Mouse (Mus musculus) heart, embryonic 15.5 days (tissue): ENCODE data around the gene Sept11. TPM values are rescaled to one million over a fixed set of nuclear protein-coding genes. Genes with fewer than 3 reads are reported as not detected.

Experiments
- ATAC-seq: fragments of 200-750 bp; cut with Nextera tagmentation; replicated peaks from 2 replicates; pipeline ENCODE4 v1.8.0; 2017; ENCODE audit warnings: low read depth, moderate TSS enrichment; ENCODE audit not compliant: insufficient number of reproducible peaks, insufficient read depth, low FRiP score
- H3K27ac ChIP-seq: fragments of 300-500 bp; sonication (generic); 2 replicates; pipeline ENCODE4 v1.5.1; 2015; ENCODE audit warnings: mild to moderate bottlenecking, inconsistent platforms
- H3K27me3 ChIP-seq: fragments of 300-500 bp; sonication (generic); 2 replicates; pipeline ENCODE4 v1.6.1; 2015; ENCODE audit warnings: inconsistent platforms
- H3K36me3 ChIP-seq: fragments of 300-500 bp; sonication (generic); 2 replicates; pipeline ENCODE4 v1.6.1; 2015; ENCODE audit warnings: mild to moderate bottlenecking, inconsistent platforms
- H3K4me1 ChIP-seq: fragments of 300-500 bp; sonication (generic); replicated peaks from 2 replicates; pipeline ENCODE4 v1.6.1; 2015; ENCODE audit warnings: inconsistent platforms
- H3K4me2 ChIP-seq: fragments of 300-500 bp; sonication (generic); 2 replicates; pipeline ENCODE4 v1.6.1; 2015; ENCODE audit warnings: inconsistent platforms, mild to moderate bottlenecking, moderate library complexity
- H3K4me3 ChIP-seq: fragments of 300-500 bp; sonication (generic); 2 replicates; pipeline ENCODE4 v1.5.1; 2015; ENCODE audit warnings: mild to moderate bottlenecking, inconsistent platforms
- H3K9ac ChIP-seq: fragments of 300-500 bp; sonication (generic); 2 replicates; pipeline ENCODE4 v1.6.1; 2015; ENCODE audit warnings: mild to moderate bottlenecking, inconsistent platforms
- H3K9me3 ChIP-seq: fragments of 300-500 bp; sonication (generic); replicated peaks from 2 replicates; pipeline ENCODE4 v1.6.1; 2016; ENCODE audit warnings: inconsistent platforms
- WGBS: fragments of 180-500 bp; shearing (Covaris S2); methylation state at CpG from one replicate; pipeline ENCODE4 v1.1.7; 2015; ENCODE audit warnings: mixed read lengths; 5-methylcytosine and 5-hydroxymethylcytosine counted together
- polyA plus RNA-seq: library from polyadenylated mRNA; unstranded; fragments of >200 nt; fragmentation: Nextera tagmentation; extraction: Ambion mirVana; gene quantifications from 2 replicates; pipeline ENCODE4 v1.2.1, GENCODE M21; 2015

The Sept11 gene
- polyA plus RNA-seq, 1 experiment from 2014 or later, result 79.0 TPM

GRCm38 (mm10) chr5:93060865-93061264 is 32.4 kb upstream of the Sept11 start:
- no peak for ATAC-seq
- H3K36me3 ChIP-seq, result no peaks in the 10 kb centered on the region
- H3K4me2 ChIP-seq, result no peak overlapping the region
- no peak overlapping the region for H3K9ac ChIP-seq
- WGBS, result 66% methylated on average over 4 of the region's 4 CpGs
- H3K27me3 ChIP-seq, result no peaks in the 10 kb centered on the region
- H3K4me1 ChIP-seq, result no peaks in the 10 kb centered on the region
- H3K4me3 ChIP-seq, result no peak overlapping the region
- no peaks in the 10 kb centered on the region for H3K9me3 ChIP-seq
- no peak overlapping the region for H3K27ac ChIP-seq

GRCm38 (mm10) chr5:93077661-93078323 is 15.4 kb upstream of the Sept11 start:
- no peaks in the 10 kb centered on the region for H3K27me3 ChIP-seq
- no peak overlapping the region for H3K4me2 ChIP-seq
- no peak overlapping the region for H3K27ac ChIP-seq
- no peaks in the 10 kb centered on the region for H3K9me3 ChIP-seq
- no peak overlapping the region for H3K4me3 ChIP-seq
- WGBS, result 71% methylated on average over 7 of the region's 7 CpGs
- H3K4me1 ChIP-seq, result no peaks in the 10 kb centered on the region
- H3K36me3 ChIP-seq, result no peaks in the 10 kb centered on the region
- H3K9ac ChIP-seq, result no peak overlapping the region
- no peak for ATAC-seq

GRCm38 (mm10) chr5:93079596-93079995 is 13.6 kb upstream of the Sept11 start:
- Histone ChIP-seq H3K4me2 (no peak overlapping the region), H3K36me3 (no peaks in the 10 kb centered on the region), H3K9me3 (no peaks in the 10 kb centered on the region), H3K27me3 (no peaks in the 10 kb centered on the region), H3K4me3 (no peak overlapping the region), H3K4me1 (no peaks in the 10 kb centered on the region), H3K9ac (no peak overlapping the region), H3K27ac (no peak overlapping the region)
- no peak for ATAC-seq
- WGBS, result 81% methylated on average over 3 of the region's 3 CpGs

- no peaks in the 10 kb centered on the region for H3K9me3 ChIP-seq
- no peak overlapping the region for H3K4me2 ChIP-seq
- H3K36me3 ChIP-seq, result no peaks in the 10 kb centered on the region
- H3K4me3 ChIP-seq, result no peak overlapping the region
- no peak overlapping the region for H3K9ac ChIP-seq
- no peak for ATAC-seq
- H3K27ac ChIP-seq, result no peak overlapping the region
- WGBS, result 39% methylated on average over 4 of the region's 4 CpGs
- H3K27me3 ChIP-seq, result no peaks in the 10 kb centered on the region
- peaks cover 6% of the 10 kb centered on the region for H3K4me1 ChIP-seq
Observed at GRCm38 (mm10) chr5:93085015-93085598, 8.1 kb upstream of the Sept11 start.

- ATAC-seq, result no peak
- H3K4me1 ChIP-seq, result peaks cover 8% of the 10 kb centered on the region
- no peak overlapping the region for H3K27ac ChIP-seq
- H3K9ac ChIP-seq, result no peak overlapping the region
- H3K27me3 ChIP-seq, result no peaks in the 10 kb centered on the region
- WGBS, result 88% methylated on average over 4 of the region's 4 CpGs
- no peak overlapping the region for H3K4me2 ChIP-seq
- H3K4me3 ChIP-seq, result no peak overlapping the region
- no peaks in the 10 kb centered on the region for H3K36me3 ChIP-seq
- H3K9me3 ChIP-seq, result no peaks in the 10 kb centered on the region
Observed at GRCm38 (mm10) chr5:93085900-93086299, 7.3 kb upstream of the Sept11 start.

GRCm38 (mm10) chr5:93091266-93091665 is 2.0 kb upstream of the Sept11 start:
- H3K4me1 ChIP-seq, result peaks cover 31% of the 10 kb centered on the region
- peak overlapping the region; percentile 94 for H3K4me2 ChIP-seq
- no peak overlapping the region for H3K9ac ChIP-seq
- no peaks in the 10 kb centered on the region for H3K36me3 ChIP-seq
- H3K27me3 ChIP-seq, result no peaks in the 10 kb centered on the region
- peak overlapping the region; percentile 77 for H3K4me3 ChIP-seq
- no peaks in the 10 kb centered on the region for H3K9me3 ChIP-seq
- no peak for ATAC-seq
- no peak overlapping the region for H3K27ac ChIP-seq
- WGBS, result 36% methylated on average over 3 of the region's 3 CpGs

GRCm38 (mm10) chr5:93092147-93092781 is 973 bp upstream of the Sept11 start:
- H3K36me3 ChIP-seq, result no peaks in the 10 kb centered on the region
- peaks cover 37% of the 10 kb centered on the region for H3K4me1 ChIP-seq
- peak overlapping the region; percentile 86 for H3K27ac ChIP-seq
- WGBS, result 3% methylated on average over 28 of the region's 28 CpGs
- H3K4me3 ChIP-seq, result peak overlapping the region; percentile 77
- peak overlapping the region; percentile 94 for H3K4me2 ChIP-seq
- H3K9me3 ChIP-seq, result no peaks in the 10 kb centered on the region
- no peaks in the 10 kb centered on the region for H3K27me3 ChIP-seq
- peak overlapping the region; percentile 81 for H3K9ac ChIP-seq
- ATAC-seq, result peak; percentile 15; the same call in 1 of the 2 replicates

- Histone ChIP-seq H3K36me3 (no peaks in the 10 kb centered on the region), H3K4me3 (peak overlapping the region; percentile 77), H3K27ac (peak overlapping the region; percentile 86), H3K4me2 (peak overlapping the region; percentile 94), H3K4me1 (peaks cover 51% of the 10 kb centered on the region), H3K9me3 (no peaks in the 10 kb centered on the region), H3K9ac (peak overlapping the region; percentile 81), H3K27me3 (no peaks in the 10 kb centered on the region)
- under 1% methylated on average over 50 of the region's 50 CpGs for WGBS
- peak; percentile 31 for ATAC-seq
Observed at GRCm38 (mm10) chr5:93093638-93094527, 646 bp downstream of the Sept11 start.

- no peak overlapping the region for H3K9ac ChIP-seq
- no peak for ATAC-seq
Observed at GRCm38 (mm10) chr5:93095301-93095700, 2.1 kb downstream of the Sept11 start.

GRCm38 (mm10) chr5:93097204-93097906 is 4.1 kb downstream of the Sept11 start:
- H3K4me3 ChIP-seq, result no peak overlapping the region
- no peak overlapping the region for H3K9ac ChIP-seq
- H3K9me3 ChIP-seq, result no peaks in the 10 kb centered on the region
- H3K4me1 ChIP-seq, result peaks cover 58% of the 10 kb centered on the region
- no peak overlapping the region for H3K27ac ChIP-seq
- H3K36me3 ChIP-seq, result no peaks in the 10 kb centered on the region
- WGBS, result 74% methylated on average over 13 of the region's 13 CpGs
- no peak overlapping the region for H3K4me2 ChIP-seq
- ATAC-seq, result no peak
- no peaks in the 10 kb centered on the region for H3K27me3 ChIP-seq

More at GRCm38 (mm10) chr5:93095301-93095700, 2.1 kb downstream of the Sept11 start:
- 68% methylated on average over 7 of the region's 7 CpGs for WGBS
- Histone ChIP-seq H3K27ac (no peak overlapping the region), H3K9me3 (no peaks in the 10 kb centered on the region), H3K4me3 (peak overlapping the region; percentile 77), H3K4me1 (peaks cover 58% of the 10 kb centered on the region), H3K27me3 (no peaks in the 10 kb centered on the region), H3K4me2 (peak overlapping the region; percentile 94), H3K36me3 (no peaks in the 10 kb centered on the region)
